Mouse (Mus musculus): ENCODE measurements around the gene Acp4.

- no peak for TF ChIP-seq CTCF (conservative IDR thresholded peaks at IDR 0.05 in 1 of 2, IDR thresholded peaks at IDR 0.05 in 1 of 2; ENCODE audit: low read depth in 2 of 2, low read length in 2 of 2)
- no peak for TF ChIP-seq EP300 (IDR thresholded peaks at IDR 0.05; ENCODE audit: low read length)
- no peak for TF ChIP-seq POLR2A (IDR thresholded peaks at IDR 0.05; ENCODE audit: low read depth, low read length)
- peak; percentile 74; the same call in 1 of the 2 replicates for TF ChIP-seq UBTF (IDR thresholded peaks at IDR 0.05; ENCODE audit: low read depth, low read length)
- TF ChIP-seq MAFK (IDR thresholded peaks at IDR 0.05; ENCODE audit: insufficient replicate concordance, low read length): no peak
- TF ChIP-seq JUND (conservative IDR thresholded peaks at IDR 0.05; ENCODE audit: low read depth, low read length): no peak
- no peak; the same call in 1 of the 2 replicates for TF ChIP-seq CHD1 (IDR thresholded peaks at IDR 0.05; ENCODE audit: low read depth, low read length)
- no peak for TF ChIP-seq ZC3H11A (IDR thresholded peaks at IDR 0.05; ENCODE audit: low read depth, low read length)
- no peak for TF ChIP-seq ZMIZ1 (IDR thresholded peaks at IDR 0.05; ENCODE audit: low read depth, low read length)
- no peak for TF ChIP-seq TBP (conservative IDR thresholded peaks at IDR 0.05; ENCODE audit: low read depth, low read length)
- TF ChIP-seq USF1 (IDR thresholded peaks at IDR 0.05; ENCODE audit: low read depth, low read length): no peak
Observed at GRCm38 (mm10) chr7:44304463-44304774, 47.2 kb upstream of the Acp4 start.
